Mouse (Mus musculus): ENCODE data around the gene Tcfl5.

- TF ChIP-seq CTCF (conservative IDR thresholded peaks at IDR 0.05 in 1 of 2, IDR thresholded peaks at IDR 0.05 in 1 of 2; ENCODE audit: low read depth in 2 of 2, low read length in 2 of 2) (peak; percentile 86 to 98), ZNF384 (IDR thresholded peaks at IDR 0.05; ENCODE audit: low read depth, low read length) (no peak), TCF12 (IDR thresholded peaks at IDR 0.05; ENCODE audit: low read depth, low read length) (no peak), POLR2A (IDR thresholded peaks at IDR 0.05; ENCODE audit: low read depth, low read length) (no peak), POLR2AphosphoS2 (IDR thresholded peaks at IDR 0.05; ENCODE audit: low read depth, low read length) (no peak), MAX (IDR thresholded peaks at IDR 0.05; ENCODE audit: low read length) (no peak), NRF1 (IDR thresholded peaks at IDR 0.05; ENCODE audit: low read depth, low read length) (no peak), EP300 (IDR thresholded peaks at IDR 0.05; ENCODE audit: low read length) (no peak), MEF2A (IDR thresholded peaks at IDR 0.05; ENCODE audit: borderline replicate concordance, low read depth, low read length) (0 out of 2 replicates have a peak, but pooled peaks have one; percentile 32), RCOR1 (conservative IDR thresholded peaks at IDR 0.05; ENCODE audit: low read depth, low read length) (no peak), ETS1 (conservative IDR thresholded peaks at IDR 0.05; ENCODE audit: low read depth, low read length) (no peak), ZC3H11A (IDR thresholded peaks at IDR 0.05; ENCODE audit: low read depth, low read length) (peak; percentile 65)
Measured at GRCm38 (mm10) chr2:180578686-180579085, 63.8 kb downstream of the Tcfl5 start.

Data from CH12.LX (cell line).